ENCODE assay signal across 31 mouse cellular contexts in the genomic region with DNA sequence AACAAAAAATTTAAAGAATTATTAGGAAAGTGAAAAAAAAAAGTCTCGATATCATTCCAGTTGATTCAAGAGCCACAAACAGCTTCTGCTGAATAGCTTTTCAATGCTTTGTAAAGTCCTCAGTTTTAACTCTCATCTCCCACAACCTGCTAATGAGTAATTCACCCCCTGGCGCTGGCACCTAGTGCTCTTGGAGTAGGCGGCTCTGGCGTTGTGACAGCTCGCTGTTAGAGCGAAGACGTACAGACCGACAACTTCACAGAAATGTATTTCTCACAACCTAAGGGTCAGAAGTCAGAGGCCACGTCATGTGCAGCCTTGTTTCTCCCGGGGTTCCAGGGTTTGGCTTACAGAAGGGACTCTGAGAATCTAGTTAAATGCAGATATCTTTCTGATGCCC.
A peak's percentile ranks its signal among the peaks of the same experiment; 100 is the strongest.
DNase-seq lines count a peak whose midpoint lies in the region; ATAC-seq lines count a peak whose summit lies in the region.
"Had no signal": no experiment of that assay in that cellular context is flagged by ENCODE, and none has a peak within 500 bp of the region (broad histone marks: within the 10 kb centered on the region; RNA-seq: fewer than 3 reads in every experiment).

No protein-coding gene starts in this region.

- H3K4me1 ChIP-seq in kidney, embryonic 15.5 days = peaks cover 10% of the 10 kb centered on the region; the same call in 1 of the 2 replicates
- H3K4me1 ChIP-seq in midbrain, embryonic 11.5 days (ENCODE audit: control insufficient read depth, insufficient read depth, low read length) = peaks cover 7% of the 10 kb centered on the region; the same call in 1 of the 2 replicates
- no peaks in the 10 kb centered on the region for H3K4me1 ChIP-seq in midbrain, embryonic 15.5 days
- H3K4me1 ChIP-seq: forebrain, embryonic 15.5 days; liver, embryonic 15.5 days had no signal

- no peak overlapping the region for H3K4me3 ChIP-seq in kidney, embryonic 15.5 days (replicated peaks)
- H3K4me3 ChIP-seq in midbrain, embryonic 11.5 days (ENCODE audit: low read depth, low read length) = no peak overlapping the region
- H3K4me3 ChIP-seq in midbrain, embryonic 15.5 days = no peak overlapping the region
- H3K4me3 ChIP-seq: embryonic facial prominence, embryonic 12.5 days; forebrain, embryonic 10.5 days; forebrain, embryonic 15.5 days; gastrocnemius, adult 2 months; heart, adult 2 months; heart, embryonic 13.5 days; left cerebral cortex, adult 2 months; limb, embryonic 12.5 days; liver, embryonic 15.5 days had no signal

- H3K9me3 ChIP-seq in kidney, embryonic 15.5 days (replicated peaks) = no peaks in the 10 kb centered on the region
- H3K9me3 ChIP-seq in midbrain, embryonic 11.5 days (ENCODE audit: control insufficient read depth, low read length) = no peaks in the 10 kb centered on the region
- H3K9me3 ChIP-seq in midbrain, embryonic 15.5 days = no peaks in the 10 kb centered on the region
- H3K9me3 ChIP-seq: embryonic facial prominence, embryonic 12.5 days; forebrain, embryonic 10.5 days; forebrain, embryonic 15.5 days; heart, embryonic 13.5 days; limb, embryonic 12.5 days; liver, embryonic 15.5 days had no signal

- no peak for ATAC-seq in kidney, embryonic 15.5 days (replicated peaks; ENCODE audit: low FRiP score)
- no peak for ATAC-seq in midbrain, embryonic 11.5 days (ENCODE audit: low FRiP score)
- ATAC-seq in midbrain, embryonic 15.5 days (replicated peaks) = no peak
- ATAC-seq: activated CD4-positive, CD25-positive, alpha-beta regulatory T cell, adult 4 months; CD4-positive, CD25-positive, alpha-beta regulatory T cell, adult 4 months; intestine, postnatal 0 days; midbrain, embryonic 16.5 days had no signal

- no peak overlapping the region for H3K27ac ChIP-seq in kidney, embryonic 15.5 days
- no peak overlapping the region for H3K27ac ChIP-seq in midbrain, embryonic 11.5 days (ENCODE audit: low read depth, low read length)
- H3K27ac ChIP-seq in midbrain, embryonic 15.5 days = no peak overlapping the region
- H3K27ac ChIP-seq: embryonic facial prominence, embryonic 12.5 days; forebrain, embryonic 10.5 days; forebrain, embryonic 15.5 days; gastrocnemius, adult 2 months; heart, adult 2 months; heart, embryonic 13.5 days; hindbrain, embryonic 14.5 days; left cerebral cortex, adult 2 months; limb, embryonic 12.5 days; liver, embryonic 15.5 days had no signal

- WGBS in kidney, embryonic 15.5 days = 70% methylated on average over 10 of the region's 10 CpGs
- 82% methylated on average over 10 of the region's 10 CpGs for WGBS in midbrain, embryonic 11.5 days
- WGBS in midbrain, embryonic 15.5 days = 74% methylated on average over 10 of the region's 10 CpGs

- H3K36me3 ChIP-seq in kidney, embryonic 15.5 days = no peaks in the 10 kb centered on the region
- no peaks in the 10 kb centered on the region for H3K36me3 ChIP-seq in midbrain, embryonic 11.5 days (ENCODE audit: control insufficient read depth, insufficient read depth, low read length)
- no peaks in the 10 kb centered on the region for H3K36me3 ChIP-seq in midbrain, embryonic 15.5 days (replicated peaks)
- H3K36me3 ChIP-seq: embryonic facial prominence, embryonic 12.5 days; forebrain, embryonic 10.5 days; forebrain, embryonic 15.5 days; heart, embryonic 13.5 days; limb, embryonic 12.5 days; liver, embryonic 15.5 days had no signal

- no peak overlapping the region for H3K4me2 ChIP-seq in kidney, embryonic 15.5 days
- H3K4me2 ChIP-seq in midbrain, embryonic 11.5 days = no peak overlapping the region
- H3K4me2 ChIP-seq in midbrain, embryonic 15.5 days = no peak overlapping the region
- H3K4me2 ChIP-seq: embryonic facial prominence, embryonic 12.5 days; forebrain, embryonic 15.5 days; heart, embryonic 13.5 days; hindbrain, embryonic 14.5 days; limb, embryonic 12.5 days; liver, embryonic 15.5 days; lung, embryonic 14.5 days had no signal

- H3K27me3 ChIP-seq in kidney, embryonic 15.5 days = no peaks in the 10 kb centered on the region
- H3K27me3 ChIP-seq in midbrain, embryonic 11.5 days (ENCODE audit: control insufficient read depth, insufficient read depth, low read length) = no peaks in the 10 kb centered on the region
- no peaks in the 10 kb centered on the region for H3K27me3 ChIP-seq in midbrain, embryonic 15.5 days (replicated peaks)
- H3K27me3 ChIP-seq: embryonic facial prominence, embryonic 12.5 days; forebrain, embryonic 15.5 days; heart, embryonic 13.5 days; limb, embryonic 12.5 days; liver, embryonic 15.5 days had no signal

- no peak overlapping the region for H3K9ac ChIP-seq in kidney, embryonic 15.5 days
- no peak overlapping the region for H3K9ac ChIP-seq in midbrain, embryonic 11.5 days (ENCODE audit: low read length)
- no peak overlapping the region for H3K9ac ChIP-seq in midbrain, embryonic 15.5 days
- H3K9ac ChIP-seq: embryonic facial prominence, embryonic 12.5 days; forebrain, embryonic 15.5 days; heart, embryonic 13.5 days; hindbrain, embryonic 14.5 days; limb, embryonic 12.5 days; liver, embryonic 15.5 days; lung, embryonic 14.5 days had no signal

- DNase-seq in kidney, adult 9 months = peak; percentile 26
- DNase-seq in midbrain, embryonic 11.5 days (ENCODE audit: low spot score, missing footprints) = peak; percentile 54
- DNase-seq in fat pad, adult 2 months (ENCODE audit: extremely low read depth, low read depth, low spot score) = peak; percentile 42
- no peak for DNase-seq in heart, adult 9 months (ENCODE audit: low spot score in 2 of 2)
- DNase-seq in embryo, embryonic 10.5 days (ENCODE audit: low spot score) = no peak
- DNase-seq: adrenal gland, adult 2 months; adrenal gland, postnatal 36 days; cerebellum, adult 8-10 months; cerebellum, postnatal 36 days; embryo, embryonic 11 days; gastrocnemius, adult 2 months; gastrocnemius, postnatal 36 days; heart, adult 2 months; heart, postnatal 10 days; lung, embryonic 14.5 days; lung, postnatal 14 days; thymus, postnatal 4 days had no signal

Comparison
In these comparisons a context has a peak if more than half of its experiments do, and no peak if none do; other contexts are left out.
1. DNase-seq: peak in kidney, adult 9 months (single experiment), midbrain, embryonic 11.5 days (single experiment) and fat pad, adult 2 months (single experiment); none in heart, adult 9 months (0 of 2) and embryo, embryonic 10.5 days (single experiment).